Mouse (Mus musculus): ENCODE measurements around the gene Tpo. TPM values are rescaled to one million over a fixed set of nuclear protein-coding genes. Genes with fewer than 3 reads are reported as not detected.

The Tpo gene
- polyA plus RNA-seq (2012; rRNA removed) = 0.13 TPM in 1 of 2 replicates, not detected in the other

DNA sequence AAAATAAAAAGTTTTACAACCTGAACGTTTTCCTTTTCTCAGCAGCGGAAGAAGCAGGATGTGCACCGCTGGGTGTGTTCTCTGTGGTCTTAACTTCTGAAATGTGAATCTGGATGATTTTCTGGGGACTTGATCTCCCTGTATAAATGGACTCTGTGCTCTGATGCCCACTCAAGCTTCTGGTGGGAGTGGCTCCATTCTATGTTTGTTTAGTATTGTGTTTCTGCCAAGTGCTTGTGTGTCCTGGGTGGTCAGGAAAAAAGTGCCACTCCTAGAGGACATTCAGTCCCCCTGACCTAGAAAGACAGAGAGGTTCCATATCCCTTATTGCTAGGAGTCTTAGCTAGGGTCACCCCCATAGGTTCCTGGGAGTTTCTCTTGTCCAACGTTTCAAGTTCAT lies at the start of gene Tpo:
Tpo (minus strand) TSS at position 101 of the 400 bp plus-strand sequence.

Other genes starting within 250 kb of the Tpo start
- gene Pxdn, start 195.0 kb downstream of the Tpo start, polyA plus RNA-seq (2012; rRNA removed) = 42.0 and 44.6 TPM in 2 replicates
- gene Sntg2, start 240.8 kb upstream of the Tpo start, polyA plus RNA-seq (2012; rRNA removed) = 10.8 and 13.4 TPM in 2 replicates